Comparison of ENCODE assay signal across 21 mouse cellular contexts in genomic region chr1:36697030-36697429, GRCm38 (mm10). TPM values are rescaled to one million over a fixed set of nuclear protein-coding genes. Genes with fewer than 3 reads are reported as not detected.
"Had no signal": no experiment of that assay in that cellular context is flagged by ENCODE, and none has a peak within 500 bp of the region (broad histone marks: within the 10 kb centered on the region; RNA-seq: fewer than 3 reads in every experiment).

No protein-coding gene starts in this region.

- H3K4me3 ChIP-seq: limb, embryonic 15.5 days; midbrain, embryonic 12.5 days; midbrain, embryonic 15.5 days; neural tube, embryonic 13.5 days; stomach, embryonic 15.5 days had no signal

- H3K4me2 ChIP-seq: limb, embryonic 15.5 days; liver, embryonic 11.5 days; lung, embryonic 14.5 days; midbrain, embryonic 12.5 days; midbrain, embryonic 15.5 days; neural tube, embryonic 13.5 days; stomach, embryonic 15.5 days had no signal

- DNase-seq: kidney, adult 18-20 months; kidney, adult 9 months; kidney, postnatal 10 days; kidney, postnatal 36 days; layer of hippocampus, postnatal 36 days; left cerebral cortex, postnatal 4 days; liver, postnatal 0 days; lung, embryonic 14.5 days; right cerebral cortex, postnatal 25 days; spleen, adult 18-20 months; thymus, postnatal 36 days had no signal

- H3K27ac ChIP-seq: liver, embryonic 14.5 days; macrophage; midbrain, embryonic 12.5 days; midbrain, embryonic 15.5 days; neural tube, embryonic 13.5 days; stomach, embryonic 15.5 days had no signal

- H3K9ac ChIP-seq: limb, embryonic 15.5 days; liver, embryonic 14.5 days; liver, postnatal 0 days; lung, embryonic 14.5 days; midbrain, embryonic 12.5 days; midbrain, embryonic 15.5 days; stomach, embryonic 15.5 days had no signal

- ATAC-seq: intestine, embryonic 16.5 days; liver, postnatal 0 days; lung, postnatal 0 days had no signal

- H3K27me3 ChIP-seq: limb, embryonic 15.5 days; midbrain, embryonic 12.5 days; midbrain, embryonic 15.5 days; neural tube, embryonic 13.5 days; stomach, embryonic 15.5 days had no signal

- H3K9me3 ChIP-seq: limb, embryonic 15.5 days; midbrain, embryonic 12.5 days; midbrain, embryonic 15.5 days; neural tube, embryonic 13.5 days; stomach, embryonic 15.5 days had no signal

RNA-seq across cellular contexts. Expression of gene 4933424G06Rik, which starts 12.9 kb away (rescaled TPM):
- polyA plus RNA-seq: liver, embryonic 11.5 days; liver, embryonic 14.5 days; liver, postnatal 0 days; lung, embryonic 14.5 days; macrophage had no signal

RNA-seq across cellular contexts. Expression of gene Fam178b, which starts 14.0 kb away (rescaled TPM):
- polyA plus RNA-seq: macrophage; midbrain, embryonic 12.5 days; midbrain, embryonic 15.5 days had no signal
